Mouse (Mus musculus) heart, adult 9 months (tissue): ENCODE data around the gene Gab3.
"Not testable (repeated sequence)": the region's sequence is repeated elsewhere in the genome, so short reads cannot be mapped to it uniquely, and the experiment has no call there.

Experiments used
- DNase-seq, 2 experiments: peaks; one replicate each; pipeline ENCODE4 v3.0.0; 2022; ENCODE audit warnings: low spot score in 2 of 2

Gene Gab3

DNA sequence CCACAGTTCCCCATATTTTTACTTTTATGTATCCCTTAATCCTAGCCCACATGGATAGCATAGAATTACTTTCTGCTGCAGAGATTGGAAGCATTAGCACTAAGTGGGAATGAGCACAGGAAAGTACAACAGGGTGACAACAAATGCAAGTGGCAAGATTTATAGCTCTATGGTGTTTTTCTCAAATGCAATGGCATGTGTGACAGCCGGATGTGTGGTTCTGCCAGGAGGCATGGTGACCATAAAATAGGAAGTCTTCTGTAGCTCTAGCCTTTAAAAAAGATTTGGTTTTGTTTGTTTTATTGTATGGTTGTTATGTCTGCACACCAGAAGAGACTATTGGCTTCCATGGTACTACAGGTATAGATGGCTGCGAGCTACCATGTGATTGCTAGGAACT is 50.1 kb downstream of the Gab3 start:
- no peak for DNase-seq

- DNase-seq, result not testable (repeated sequence)
These were observed 51.2 kb downstream of the Gab3 start for GRCm38 (mm10) chrX:75034054-75034453.

DNA sequence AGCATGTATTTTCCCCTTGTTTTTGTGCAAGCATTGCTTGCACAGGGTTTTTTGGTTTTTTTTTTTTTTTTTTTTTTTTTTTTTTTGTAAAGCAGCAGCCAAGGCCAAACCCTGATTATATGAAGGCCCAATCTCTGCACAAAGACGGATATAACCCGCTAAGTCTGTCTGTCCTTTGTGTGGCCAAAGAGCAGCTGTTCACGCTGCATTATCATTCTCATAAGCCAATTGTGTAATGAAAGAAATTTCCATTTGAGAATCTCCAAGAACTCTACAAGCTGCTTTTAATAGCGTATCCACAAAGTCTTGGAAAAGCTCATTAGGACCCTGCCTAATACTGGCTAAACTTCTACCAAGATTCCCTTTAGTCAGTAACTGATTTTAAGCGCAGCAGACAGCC is 101.5 kb downstream of the Gab3 start:
- no peak for DNase-seq

- DNase-seq, result not testable (repeated sequence)
These were observed 122.4 kb downstream of the Gab3 start for GRCm38 (mm10) chrX:74962899-74963298.

GRCm38 (mm10) chrX:74959161-74959560 is 126.1 kb downstream of the Gab3 start:
- DNase-seq, result not testable (repeated sequence)
